Mouse (Mus musculus) right cerebral cortex, postnatal 10 days (tissue): ENCODE results near the gene H2-T3.
A peak's percentile ranks its signal among the peaks of the same experiment; 100 is the strongest.
"Not testable (repeated sequence)": the region's sequence is repeated elsewhere in the genome, so short reads cannot be mapped to it uniquely, and the experiment has no call there.

Experiments
- DNase-seq, 2 experiments: peaks; one replicate each; pipeline ENCODE4 v3.0.0; 2021; ENCODE audit warnings: low spot score in 2 of 2

The H2-T3 gene

DNA sequence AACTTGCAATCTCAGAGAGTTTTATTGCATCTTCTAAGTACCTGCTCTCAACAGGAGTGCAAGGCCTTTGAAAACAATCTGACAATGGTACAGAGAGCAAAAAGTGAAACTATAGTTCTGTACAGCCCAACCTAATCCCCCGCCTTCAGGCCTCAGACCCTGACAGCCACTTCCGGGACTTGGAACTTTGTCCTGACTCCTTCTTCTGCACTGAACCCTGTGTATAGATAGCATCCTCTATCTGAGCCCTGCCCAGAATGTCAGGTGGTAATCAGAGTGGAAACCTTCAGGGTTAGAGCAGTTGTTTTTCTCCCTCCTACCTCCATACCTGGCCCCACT lies at the start of gene H2-T3:
Gene H2-T3 (minus strand): TSS at position 119 of the 339 bp plus-strand sequence.
- DNase-seq = no peak

DNA sequence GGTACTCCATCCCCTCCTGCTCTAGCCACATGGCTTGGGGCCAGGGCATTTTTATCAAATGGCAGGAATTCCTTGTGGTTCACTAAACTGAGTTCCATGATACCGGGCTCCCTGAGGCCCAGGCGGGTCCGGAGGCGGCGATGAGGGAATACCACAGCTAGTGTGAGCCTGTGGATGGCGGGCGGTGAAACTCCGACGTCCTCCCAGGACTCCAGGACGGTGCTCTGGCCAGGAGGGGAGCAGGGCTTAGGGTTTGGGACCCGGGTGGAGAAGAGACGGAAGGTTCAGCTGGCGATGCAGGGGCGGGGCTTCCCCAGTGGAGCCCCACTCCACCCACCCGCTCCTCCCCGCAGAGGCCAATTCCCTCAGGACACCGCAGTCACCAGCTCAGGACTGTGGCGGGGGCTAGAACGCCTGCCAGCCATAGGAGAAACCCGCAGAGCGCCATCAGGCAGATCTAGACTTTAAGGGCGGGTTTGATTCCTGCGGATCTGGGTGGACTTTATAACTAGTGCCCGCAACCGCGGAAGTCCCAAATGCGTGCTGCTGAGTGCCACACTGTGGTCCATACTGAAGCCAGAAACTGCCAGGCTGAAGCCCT lies 47.3 kb upstream of the H2-T3 start:
- no peak for DNase-seq

DNA sequence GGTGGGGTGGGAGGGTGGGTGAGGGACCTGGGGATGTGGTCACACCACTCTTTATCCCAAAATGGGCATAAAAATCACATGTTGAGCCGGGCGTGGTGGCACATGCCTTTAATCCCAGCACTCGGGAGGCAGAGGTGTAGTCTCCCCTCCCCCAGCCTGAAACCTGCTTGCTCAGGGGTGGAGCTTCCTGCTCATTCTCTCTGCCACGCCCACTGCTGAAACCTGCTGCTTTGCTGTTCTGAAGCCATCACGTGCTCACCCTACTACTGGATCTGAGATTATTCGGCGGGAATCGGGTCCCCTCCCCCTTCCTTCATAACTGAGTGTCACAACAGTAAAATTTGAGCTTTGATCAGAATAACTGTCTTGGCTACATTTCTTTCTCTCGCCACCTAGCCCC lies 45.2 kb upstream of the H2-T3 start:
- DNase-seq = not testable (repeated sequence)

DNA sequence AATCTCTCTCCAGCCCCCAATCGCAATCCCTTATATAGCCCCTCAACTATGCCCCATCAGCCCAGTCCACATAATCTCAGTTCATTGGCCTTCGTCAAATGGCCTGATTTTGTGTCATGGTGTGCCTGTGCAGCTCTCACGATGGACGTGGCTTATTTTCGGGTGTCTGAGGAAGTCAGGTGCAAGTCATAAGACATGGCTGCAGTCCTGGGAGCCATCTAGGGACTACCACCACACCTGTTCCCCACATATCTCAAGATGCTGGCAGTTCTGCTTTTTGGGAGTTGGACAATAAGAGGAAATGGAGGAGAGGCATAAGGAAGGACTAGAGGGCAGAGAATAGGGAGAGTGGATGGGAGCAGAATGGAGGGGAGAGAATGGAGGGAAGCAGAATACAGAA lies 43.5 kb upstream of the H2-T3 start:
- no peak for DNase-seq

DNA sequence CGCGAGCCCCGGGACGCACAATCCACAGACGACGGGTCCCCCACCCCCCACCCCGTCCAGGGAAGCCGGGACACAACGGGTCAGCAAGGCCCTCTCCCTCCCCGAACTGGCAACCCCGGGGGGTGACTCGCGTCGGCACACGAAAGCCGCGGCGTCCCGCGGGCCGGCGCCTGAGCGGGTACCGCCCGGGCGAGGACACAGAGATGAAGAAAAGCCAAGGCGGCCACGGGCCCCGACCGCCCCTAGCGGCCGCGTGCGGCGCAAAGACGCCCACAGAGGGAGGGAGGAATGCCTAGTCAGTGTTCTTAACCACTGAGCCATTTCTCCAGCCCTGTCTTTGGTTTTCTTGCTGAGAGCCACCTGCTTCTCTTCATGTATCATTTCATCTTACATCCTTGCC lies 41.2 kb upstream of the H2-T3 start:
- peak; percentile 57 to 73 for DNase-seq

DNA sequence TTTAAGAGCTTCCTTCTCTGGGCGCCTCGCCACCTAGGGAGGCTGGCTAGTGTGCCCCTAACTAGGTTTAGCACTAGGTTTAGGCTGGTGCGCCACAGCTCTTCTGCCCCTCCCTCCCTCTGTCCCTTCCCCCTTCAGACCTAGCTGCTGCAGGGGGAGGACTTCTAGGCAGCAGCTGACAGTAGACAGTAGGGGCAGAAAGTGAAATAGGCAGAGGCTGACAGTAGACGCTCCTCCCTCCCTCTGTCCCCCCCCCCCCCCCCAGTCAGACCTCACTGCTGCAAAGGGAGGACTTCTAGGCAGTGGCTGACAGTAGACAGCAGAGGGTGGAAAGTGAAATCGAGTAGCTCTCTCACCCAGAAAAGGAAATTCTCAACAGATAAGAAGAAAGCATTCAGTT lies 39.0 kb upstream of the H2-T3 start:
- no peak for DNase-seq

DNA sequence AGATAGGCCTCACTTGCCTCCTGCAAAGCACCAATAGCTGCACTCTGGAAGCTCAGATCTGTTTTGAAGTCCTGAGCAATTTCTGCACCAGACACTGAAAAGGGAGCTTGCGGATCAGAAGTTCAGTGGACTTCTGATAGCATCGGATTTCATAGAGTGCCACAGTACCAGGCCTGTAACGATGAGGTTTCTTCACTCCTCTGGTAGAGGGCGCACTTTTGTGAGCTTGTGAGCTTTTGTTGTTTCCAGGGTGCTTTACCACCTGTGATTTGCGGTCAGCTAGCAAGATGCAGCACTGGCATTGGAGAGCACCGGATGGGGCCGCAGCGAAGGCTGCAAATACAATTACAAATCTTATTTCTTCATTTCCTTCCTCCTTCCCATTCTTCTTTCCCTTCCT lies 36.8 kb upstream of the H2-T3 start:
- no peak for DNase-seq

DNA sequence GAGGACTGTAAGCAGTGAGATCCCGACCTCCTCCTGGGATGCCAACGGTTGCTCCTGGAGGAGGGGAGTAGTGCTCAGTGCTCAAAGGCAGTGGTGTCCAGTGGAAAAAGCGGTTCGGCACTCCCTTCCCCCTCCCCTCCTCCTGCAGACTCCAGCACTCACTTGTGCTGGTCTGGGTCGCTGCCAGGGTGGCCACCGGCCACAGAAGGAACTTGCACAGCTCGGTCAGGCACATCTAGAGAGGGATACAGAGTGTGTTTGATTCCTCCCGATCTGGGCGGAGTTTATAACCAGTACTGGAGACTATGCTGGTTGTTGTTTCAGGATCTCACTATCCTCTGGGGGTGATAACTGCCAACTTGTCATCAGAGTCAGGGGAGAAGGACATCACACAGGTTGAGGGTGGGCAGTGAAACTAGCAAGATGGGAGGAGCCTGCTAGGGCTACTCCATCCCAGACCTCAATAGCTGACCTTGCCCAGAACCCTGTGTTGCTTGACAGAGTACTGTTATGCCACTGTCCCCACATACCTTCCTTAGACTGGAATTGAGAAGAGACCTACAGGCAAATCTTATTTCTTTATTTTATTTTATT lies 35.2 kb upstream of the H2-T3 start:
- DNase-seq = peak; percentile 30 to 45

DNA sequence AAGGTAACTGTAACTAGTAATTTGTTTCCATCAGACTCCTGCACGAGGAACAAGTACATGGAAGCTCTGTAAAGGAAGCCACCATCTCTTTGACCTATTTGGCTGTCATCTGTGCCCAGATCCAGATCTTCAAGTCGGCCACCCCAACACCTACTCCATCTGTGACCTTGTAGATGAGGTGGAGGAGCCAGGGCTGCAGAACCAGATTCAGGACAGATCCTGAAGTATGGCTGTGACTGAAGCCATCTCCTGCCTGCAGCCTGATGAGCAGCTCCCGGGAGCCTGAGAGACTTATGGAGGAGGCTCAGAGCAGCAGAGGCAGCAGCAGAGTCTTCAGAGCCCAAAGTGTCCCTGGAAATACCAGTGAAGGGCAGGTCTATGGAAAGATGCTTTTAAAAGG lies 34.4 kb upstream of the H2-T3 start:
- no peak for DNase-seq

DNA sequence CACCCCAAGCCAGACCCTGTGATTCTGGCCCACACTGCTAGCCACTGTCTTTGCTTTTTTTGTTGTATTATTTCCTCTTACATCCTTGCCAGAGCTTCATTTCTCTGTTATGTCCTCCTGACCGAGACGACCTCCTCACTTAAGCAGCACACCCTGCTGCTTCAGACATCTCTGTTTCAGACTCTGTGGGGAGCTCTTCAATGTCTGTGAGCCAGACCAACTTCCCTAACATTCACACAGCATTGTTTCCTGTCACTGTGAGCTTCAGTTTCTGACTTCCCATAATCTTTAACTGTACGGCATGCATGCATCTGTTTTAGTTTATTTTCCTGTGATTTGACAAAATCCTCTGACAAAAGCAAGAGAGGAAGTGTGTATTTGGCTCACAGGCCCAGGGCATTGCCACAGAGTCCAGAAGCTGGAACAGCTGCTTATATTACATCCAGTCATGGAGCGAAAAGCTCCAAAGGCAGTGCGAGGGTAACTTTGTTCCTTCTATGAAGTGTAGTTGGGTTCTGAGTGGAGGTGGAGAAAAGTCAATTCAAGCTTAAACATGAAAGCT lies 28.6 kb upstream of the H2-T3 start:
- DNase-seq = no peak

DNA sequence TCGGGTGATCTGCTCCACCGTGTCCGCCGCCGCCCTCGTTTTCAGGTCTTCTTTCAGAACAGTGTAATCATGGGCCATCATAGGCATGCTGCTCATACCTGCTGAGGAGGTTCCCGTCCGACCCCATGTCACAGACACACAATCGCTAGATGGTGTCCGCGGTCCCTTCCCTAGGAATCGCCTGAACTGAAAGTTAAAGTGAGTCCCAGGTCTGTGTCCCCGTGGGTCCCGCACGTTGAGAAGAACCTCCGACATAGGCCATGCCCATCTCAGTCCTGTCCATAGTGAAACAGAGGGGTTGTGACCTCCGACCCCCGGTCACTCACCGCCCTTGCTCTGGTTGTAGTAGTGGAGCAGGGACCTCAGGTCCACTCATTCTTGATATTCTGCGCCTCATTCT lies 25.5 kb upstream of the H2-T3 start:
- no peak for DNase-seq

DNA sequence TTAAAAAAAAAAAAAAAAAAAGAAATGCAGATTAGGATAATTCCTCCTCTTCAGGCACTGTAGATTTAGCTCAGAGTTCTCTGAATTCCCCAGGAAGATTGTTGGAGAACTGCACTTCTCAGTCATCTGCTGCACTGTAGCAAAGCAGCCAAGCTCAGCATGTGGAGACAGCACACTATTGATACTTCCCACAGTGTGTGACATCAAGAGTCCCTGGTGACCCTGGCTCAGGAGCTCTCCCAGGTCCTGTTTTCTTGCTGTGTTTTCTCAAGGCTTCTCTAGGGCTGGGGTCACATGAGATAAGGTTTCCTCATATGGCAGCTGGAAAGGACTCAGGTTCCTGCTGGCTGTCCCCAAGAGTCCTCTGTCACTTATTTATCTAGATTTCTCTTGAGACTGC lies 16.8 kb upstream of the H2-T3 start:
- peak in 1 of 2 experiments; percentile 11 for DNase-seq

DNA sequence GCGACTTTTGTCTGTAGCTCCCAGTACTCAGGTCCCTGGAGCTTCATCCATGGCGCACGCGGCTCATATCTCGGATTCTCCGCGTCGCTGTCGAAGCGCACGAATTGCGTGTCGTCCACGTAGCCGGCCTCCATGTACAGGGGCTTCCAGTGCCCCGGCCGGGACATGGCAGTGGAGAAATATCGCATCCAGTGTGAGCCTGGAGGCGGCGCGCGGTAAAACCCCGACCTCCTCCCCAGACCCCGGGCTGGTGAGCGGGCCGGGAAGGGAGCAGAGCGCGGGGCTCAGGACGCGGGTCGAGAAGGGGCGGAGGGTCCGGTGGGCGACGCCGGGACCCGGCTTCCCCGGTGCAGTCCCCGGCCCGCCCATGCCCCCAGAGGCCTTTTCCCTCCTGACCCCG lies 15.8 kb upstream of the H2-T3 start:
- peak in 1 of 2 experiments; percentile 16 for DNase-seq

DNA sequence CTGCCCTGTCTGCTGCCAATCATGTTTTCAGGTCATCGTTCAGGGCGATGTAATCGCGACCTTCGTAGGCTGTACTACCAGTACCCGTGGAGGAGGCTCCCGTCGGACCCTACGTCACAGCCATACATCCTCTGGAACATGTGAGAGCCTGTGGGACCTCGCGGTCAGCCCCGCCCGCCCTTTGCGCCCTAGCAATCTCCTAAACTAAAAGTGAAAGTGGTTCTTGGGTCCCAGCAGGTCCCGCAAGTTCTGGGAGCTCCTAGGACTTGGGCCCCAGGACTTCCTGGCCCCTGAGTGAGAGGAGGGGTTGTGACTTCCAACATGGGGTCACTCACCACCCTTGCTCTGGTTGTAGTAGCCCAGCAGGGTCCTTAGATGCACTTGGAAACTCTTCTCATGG lies 15.4 kb upstream of the H2-T3 start:
- peak in 1 of 2 experiments; percentile 19 for DNase-seq

DNA sequence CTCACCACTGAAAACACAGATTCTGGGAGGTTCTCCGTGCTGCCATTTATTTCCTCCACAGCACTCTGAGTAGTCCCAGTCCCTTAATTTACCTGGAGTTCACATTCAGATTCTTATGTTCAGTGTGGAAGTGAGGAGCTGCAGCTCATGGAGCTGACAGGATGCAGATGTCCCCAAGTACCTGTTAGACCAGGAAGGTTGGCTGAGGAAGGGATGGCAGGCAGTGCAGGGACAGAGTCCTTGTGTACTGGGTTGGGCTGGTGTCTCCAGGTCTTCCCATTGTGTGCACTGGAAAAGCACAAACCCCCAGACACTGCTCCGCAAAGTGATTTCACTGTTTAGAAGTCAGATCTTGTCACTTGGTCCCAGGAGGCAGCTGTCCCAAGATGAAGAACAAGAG lies 11.8 kb upstream of the H2-T3 start:
- no peak for DNase-seq

DNA sequence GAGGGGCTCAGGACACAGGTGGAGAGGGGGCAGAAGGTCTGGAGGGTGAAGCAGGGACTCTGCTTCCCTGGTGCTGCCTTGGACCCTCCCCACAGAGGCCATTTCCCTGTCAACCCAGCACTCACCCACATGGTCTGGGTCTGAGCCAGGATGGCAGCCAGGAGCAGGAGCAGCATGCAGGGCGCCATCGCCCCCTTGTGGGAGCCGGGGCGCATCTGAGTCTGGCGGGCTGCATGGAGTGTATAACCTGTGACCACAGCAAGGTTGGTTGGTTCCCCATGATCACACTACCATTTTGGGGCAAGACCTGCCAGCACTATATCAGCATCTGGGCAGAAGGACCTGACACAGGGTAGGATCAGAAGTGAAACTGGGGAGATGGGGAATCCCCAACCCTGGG lies 8.2 kb upstream of the H2-T3 start:
- no peak for DNase-seq

DNA sequence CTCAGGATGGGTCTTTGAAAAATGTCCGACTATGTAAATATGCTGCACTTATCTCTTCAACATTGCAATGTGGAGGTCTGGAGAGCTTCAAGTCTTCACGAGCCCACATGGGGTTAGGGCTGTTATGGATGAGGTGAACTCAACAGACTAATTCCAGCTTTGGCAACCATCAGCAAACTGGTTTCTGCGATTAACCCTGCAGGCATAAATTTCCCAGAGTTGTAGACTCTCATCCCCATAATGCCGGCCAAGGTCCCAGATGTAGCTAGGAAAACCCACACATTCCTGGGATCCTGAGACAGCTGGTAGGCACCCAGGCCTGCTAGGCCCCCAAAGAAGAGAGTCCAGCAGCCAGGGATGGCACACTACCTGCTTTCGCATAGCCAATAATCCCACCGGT lies 4.4 kb upstream of the H2-T3 start:
- no peak for DNase-seq

DNA sequence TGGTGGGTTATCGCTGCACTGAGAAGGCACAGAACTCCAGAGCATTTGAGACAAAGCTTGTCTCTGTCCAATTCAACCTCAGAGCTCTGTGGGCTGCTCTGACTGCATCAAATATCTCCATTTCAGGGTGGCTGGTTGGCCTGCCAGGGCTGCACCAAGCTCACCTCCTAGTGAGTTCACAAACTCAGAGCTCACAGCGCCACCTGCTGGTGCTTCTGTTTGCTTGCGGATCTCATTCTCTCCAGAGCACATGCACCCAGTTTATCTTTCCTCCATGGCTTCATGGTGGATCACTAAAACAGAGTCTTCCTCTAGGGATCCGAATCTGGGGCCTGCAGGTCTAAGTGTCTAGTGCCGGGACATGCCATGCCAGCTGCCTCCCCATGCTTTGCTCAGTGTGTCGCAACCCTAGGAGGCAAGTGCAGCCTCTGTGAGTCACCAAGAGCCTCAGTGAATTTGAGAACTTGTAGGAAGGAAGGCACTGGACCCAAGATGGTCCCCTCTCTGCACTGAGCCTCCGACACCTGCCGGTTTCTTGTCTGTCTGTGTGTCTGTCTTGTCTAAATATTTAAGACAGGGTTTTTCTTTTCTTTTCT lies 3.6 kb upstream of the H2-T3 start:
- DNase-seq = peak; percentile 50 to 75

DNA sequence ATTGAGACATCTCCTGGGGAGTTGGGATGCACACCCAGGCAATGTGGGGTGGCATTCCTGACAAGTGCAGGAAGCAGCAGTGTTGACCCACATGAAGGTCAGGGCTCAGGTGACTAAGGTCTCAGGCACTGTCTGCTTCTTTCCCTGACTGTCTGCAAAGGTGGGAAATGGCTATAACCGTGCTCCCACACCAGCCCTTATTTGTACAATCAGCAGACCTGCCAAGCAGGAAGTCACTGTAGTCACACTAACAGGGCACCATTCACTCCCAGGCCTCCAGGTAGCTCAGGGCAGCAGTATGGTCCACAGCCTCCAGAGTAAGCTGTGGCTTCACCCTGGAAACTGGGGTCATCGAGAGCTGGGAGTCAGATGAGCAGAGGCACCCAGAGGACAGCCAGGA lies 2.3 kb upstream of the H2-T3 start:
- DNase-seq = no peak

DNA sequence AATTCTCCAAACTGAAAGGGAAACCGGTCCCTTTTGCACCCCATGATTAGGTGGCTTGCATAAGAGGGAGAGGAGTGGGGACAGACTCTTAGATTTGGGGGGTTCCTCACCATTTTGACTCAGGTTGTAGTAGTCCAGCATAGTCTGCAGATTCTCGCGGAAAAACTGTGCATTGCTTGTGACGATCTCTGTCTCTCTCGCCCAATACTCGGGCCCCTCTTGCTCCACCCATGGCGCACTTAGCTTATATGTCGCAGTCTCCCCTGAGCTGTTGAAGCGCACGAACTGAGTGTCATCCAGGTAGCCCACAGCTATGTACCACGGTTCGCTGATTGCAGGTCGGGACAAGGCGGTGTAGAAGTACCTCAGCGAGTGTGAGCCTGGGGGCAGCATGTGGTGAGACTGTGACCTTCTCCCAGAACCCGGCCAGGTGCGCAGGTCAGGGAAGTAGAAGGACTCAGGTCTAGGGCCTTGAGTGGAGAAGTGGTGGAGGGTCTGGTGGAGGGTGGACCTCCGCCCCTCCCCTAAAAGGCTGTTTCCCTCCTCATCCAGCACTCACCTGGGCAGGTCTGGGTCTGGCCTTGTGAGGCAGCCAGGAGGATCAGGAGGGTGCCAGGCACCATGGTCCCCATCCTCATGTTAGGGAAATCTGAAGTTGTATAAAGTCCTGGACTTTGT lies 457 bp downstream of the H2-T3 start:
- DNase-seq = no peak

DNA sequence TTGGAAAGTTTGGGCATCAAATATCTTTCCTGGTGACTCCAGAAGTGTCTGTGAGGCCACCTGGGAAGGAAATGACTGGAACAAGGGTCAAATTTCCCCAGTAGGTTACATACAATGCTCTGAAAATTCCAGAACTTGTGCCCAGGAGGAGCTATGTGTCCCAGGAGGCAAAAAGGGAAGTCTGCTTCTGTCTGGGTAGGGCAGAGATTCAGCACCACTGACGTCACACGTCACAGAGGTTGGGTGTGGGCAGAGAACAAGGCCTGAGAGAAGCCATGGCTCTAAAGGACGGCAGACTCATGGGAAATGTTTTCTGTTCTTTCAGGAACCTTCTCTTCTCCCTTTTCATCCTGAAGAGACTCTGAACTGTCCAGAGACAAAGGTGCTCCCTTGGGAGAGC lies 2.5 kb downstream of the H2-T3 start:
- DNase-seq = no peak

DNA sequence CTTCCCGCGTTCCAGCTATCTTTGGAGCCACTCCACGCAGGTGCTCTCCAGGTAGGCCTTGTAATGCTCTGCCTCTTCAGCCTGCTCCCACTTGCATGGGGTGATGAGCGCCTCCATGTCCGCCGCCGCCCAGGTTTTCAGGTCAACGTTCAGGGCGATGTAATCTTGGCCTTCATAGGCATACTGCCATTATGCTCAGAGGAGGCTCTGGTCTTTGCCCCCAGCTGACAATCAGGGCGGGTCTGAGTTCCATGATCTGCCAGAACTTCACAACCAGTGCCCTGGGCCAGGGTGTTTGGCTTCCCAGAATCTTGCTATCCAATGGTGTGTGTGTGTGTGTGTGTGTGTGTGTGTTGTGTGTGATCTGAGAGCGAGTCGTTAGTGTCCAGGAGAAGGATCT lies 7.9 kb downstream of the H2-T3 start:
- DNase-seq = no peak

DNA sequence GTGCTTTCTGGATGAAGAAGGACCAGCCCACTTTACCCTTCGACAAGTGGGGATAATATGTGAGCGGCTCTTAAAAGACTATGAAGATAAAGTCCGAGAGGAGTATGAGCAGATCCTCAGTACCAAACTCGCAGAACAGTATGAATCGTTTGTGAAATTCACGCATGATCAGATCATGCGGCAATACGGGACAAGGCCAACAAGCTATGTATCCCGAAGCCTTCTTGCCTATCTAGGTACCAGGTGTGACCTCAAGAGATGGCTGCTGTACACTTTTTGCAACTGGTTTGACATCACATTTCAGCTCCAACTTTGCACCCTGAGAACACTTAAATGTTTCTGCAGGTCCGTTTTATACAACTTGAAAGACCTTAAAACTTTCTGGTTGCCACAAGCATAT lies 10.6 kb downstream of the H2-T3 start:
- DNase-seq = not testable (repeated sequence)
